Mouse (Mus musculus): ENCODE results near the gene Scn8a.

The Scn8a gene

DNA sequence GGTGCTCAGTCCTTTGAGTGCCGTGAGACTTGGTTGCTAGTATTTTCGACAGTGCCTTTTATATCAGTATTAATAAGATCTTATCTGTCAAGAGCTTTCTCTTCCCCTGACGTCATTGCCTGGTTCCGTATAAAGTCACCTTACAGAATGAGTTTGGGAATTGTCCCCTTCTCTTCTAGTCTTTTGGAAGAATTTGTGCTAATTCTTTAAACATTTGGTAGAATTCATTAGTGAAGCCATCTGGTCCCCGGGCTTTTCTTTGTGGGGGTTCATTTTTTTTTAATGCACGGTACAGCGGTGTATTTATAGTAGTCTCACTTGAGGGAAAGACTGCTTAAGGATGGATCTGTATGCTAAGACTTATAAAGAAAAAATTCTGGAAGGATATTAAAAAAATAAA lies 84.3 kb downstream of the Scn8a start:
- no peak for DNase-seq (ENCODE audit: low read depth, low spot score)

DNA sequence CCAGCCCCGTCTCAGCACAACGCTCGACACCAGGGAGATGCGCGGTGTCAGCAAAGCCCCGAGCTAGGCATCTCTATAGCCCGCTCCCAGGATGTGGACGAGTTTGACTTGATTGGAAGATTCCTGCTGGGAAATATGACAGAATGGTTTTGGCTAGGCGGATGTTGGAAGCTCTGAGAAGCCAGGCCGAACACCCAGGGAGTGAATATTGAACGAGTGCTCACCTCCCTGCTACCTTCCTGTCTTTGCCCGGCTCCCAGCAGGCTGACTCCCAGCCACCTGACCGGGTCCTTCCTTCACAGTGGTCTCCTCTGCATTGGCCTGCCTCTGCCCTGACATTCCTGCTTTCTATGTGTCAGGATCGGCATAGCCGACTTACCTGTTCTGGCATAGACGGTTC lies 85.1 kb downstream of the Scn8a start:
- DNase-seq (ENCODE audit: low read depth, low spot score) = no peak

DNA sequence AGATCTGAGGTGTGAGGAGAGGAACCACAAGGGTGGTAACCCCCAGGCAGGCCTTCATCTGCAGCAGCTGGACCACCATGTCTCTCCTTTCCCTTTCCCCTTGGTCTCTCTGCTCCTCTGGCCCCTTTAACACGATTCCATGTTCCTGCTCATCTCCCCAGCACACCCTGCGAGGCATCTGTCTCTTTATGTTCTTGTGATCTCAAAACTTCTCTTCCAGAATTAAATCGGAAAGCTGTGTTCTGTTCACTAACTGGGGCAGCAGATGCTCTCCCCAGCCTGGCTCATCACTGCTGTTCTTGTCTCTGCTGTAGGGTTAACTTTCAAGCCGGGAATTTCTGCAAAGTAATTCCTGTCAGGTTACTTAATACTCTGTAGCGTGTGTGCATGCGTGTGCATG lies 91.3 kb downstream of the Scn8a start:
- DNase-seq (ENCODE audit: low read depth, low spot score) = no peak

DNA sequence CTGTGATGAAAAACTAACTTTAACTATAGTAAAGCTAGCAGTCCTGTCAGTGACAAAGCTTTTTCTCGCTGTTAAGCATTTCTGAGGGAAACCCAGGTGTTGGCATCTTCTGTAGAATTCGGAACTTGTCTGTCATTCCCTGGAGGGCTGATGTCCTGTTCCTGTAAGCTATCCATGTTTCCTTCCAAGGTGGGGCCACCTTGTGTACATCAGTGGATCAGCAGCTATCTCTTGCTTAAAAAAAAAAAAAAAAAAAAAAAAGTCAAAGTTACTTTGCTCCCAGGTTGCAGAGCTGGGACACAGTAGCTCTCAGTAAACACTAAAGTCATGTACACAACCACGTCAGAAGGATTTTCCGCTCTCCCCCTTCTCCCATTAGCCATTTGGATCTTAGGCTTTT lies 91.9 kb downstream of the Scn8a start:
- peak; percentile 34 for DNase-seq (ENCODE audit: low read depth, low spot score)

DNA sequence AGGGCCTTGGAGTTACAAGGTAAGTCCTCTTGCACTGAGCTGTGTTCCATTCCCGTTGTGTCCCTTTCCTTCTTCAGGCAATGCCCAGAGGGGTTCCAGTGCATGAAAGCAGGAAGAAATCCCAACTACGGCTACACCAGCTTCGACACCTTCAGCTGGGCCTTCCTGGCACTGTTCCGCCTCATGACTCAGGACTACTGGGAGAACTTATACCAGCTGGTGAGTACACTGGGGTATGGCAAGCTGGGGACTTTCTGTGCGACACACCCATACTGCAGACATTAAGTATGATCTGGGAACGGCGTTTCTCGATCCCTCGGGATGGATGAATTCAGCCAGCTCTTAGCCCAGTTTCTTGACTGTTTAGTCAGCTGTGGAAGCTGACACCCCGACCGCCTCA lies 101.8 kb downstream of the Scn8a start:
- DNase-seq (ENCODE audit: low read depth, low spot score) = no peak

DNA sequence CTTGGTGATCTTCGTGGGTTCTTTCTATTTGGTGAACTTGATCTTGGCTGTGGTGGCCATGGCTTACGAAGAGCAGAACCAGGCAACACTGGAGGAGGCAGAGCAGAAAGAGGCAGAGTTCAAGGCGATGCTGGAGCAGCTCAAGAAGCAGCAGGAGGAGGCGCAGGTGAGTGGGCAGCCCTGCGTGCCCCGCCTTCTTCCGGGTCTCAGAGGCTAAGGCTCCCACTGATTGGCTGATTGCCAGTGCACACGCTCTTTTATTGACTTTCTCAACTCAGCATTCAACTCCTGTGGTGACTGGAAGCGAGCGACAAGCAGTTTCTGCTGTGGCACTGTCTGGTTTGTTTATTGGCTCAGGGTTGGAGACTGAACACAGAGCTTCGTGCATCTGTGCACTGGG lies 103.1 kb downstream of the Scn8a start:
- DNase-seq (ENCODE audit: low read depth, low spot score) = no peak

DNA sequence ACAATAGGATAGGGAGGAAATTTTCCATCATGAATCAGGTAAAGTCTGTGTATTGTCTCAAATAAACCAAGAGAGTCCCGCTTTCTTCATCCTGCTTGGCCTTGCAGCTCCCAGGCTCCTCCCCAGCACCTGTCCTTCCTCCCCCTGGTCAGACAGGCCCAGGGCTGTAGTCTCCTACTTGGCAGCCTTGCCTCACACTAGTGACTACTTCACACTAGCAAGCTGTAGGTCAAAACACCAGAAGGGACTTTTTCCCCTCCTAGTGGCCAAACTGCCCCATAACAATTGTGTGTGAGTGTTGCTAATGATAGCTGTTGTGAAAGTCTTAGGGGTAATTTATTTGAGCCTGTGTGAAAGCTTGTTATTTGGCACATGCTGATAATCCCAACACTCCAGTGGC lies 105.0 kb downstream of the Scn8a start:
- DNase-seq (ENCODE audit: low read depth, low spot score) = peak; percentile 53

DNA sequence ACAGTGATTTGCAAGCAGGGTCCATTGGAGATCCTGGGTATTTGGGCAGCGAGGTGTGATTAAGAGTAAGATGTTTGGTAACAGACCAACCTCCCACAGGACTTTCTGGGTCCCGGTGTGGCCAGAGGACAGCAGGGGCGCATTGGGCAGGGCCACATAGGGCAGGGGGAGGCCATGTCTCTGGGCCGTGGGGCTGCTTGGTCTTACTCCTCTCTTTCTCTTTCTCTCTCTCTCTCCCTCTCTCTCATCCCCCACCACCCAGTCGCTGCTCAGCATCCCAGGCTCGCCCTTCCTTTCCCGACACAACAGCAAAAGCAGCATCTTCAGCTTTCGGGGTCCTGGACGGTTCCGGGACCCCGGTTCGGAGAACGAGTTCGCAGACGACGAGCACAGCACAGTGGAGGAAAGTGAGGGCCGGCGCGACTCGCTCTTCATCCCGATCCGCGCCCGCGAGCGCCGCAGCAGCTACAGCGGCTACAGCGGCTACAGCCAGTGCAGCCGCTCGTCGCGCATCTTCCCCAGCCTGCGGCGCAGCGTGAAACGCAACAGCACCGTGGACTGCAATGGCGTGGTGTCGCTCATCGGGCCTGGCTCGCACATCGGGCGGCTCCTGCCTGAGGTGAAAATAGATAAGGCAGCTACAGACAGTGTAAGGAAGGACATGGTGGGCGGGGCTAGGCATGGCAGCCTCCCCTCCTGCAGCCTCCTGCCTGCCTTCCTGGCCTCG lies 113.9 kb downstream of the Scn8a start:
- no peak for DNase-seq (ENCODE audit: low read depth, low spot score)

DNA sequence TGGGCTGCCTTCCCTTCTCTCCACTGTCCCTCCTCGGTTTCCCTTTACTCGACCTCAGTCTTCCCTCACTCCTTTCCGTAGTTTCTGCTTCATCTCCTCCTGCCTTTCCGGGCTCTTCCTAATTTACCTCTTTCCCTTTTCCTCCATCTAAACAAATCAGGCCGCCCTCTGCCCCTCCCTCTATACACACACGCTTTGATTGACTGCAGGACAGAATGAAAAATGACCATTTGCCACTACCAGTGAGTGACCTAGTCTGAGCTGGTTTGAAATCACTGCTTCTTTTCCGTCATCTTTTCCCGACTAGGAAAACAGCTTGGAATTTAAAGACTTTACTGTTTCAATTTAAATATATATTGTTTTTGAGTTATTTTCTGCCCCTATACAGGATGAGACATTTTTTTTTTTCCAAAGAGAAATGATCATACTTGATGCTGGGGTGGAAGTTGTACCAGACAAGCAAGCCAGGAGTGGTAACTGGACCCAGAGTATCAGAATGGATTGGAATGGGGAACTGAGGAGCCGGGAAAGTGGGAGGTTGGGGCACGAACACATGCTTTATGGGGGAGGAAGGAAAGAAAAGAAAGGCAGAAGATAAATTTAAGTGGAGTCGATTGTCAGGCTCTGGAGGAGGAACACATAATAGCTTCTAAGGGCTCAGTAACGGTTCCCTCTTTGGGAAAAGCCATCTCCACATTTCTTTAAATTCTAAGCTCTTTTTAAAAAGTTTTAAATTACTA lies 114.7 kb downstream of the Scn8a start:
- DNase-seq (ENCODE audit: low read depth, low spot score) = no peak

DNA sequence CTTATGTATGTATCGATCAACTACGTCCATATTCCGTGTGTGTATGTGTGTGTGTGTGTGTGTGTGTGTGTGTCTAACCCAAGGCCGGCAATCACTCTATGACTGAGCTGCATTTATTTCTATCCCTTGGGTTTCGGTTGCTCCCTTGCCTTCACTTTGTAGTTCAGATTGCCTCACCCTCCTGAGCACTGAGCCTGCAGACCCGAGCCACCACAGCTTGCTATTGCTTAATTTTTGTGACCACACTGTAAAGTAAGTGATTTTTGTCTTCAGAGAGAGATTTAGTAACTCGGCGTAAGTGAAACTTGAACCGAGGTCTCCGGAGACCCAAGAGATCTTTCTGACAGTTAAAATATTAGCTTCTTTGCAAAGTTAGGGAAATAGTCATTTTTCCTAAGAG lies 116.8 kb downstream of the Scn8a start:
- DNase-seq (ENCODE audit: low read depth, low spot score) = no peak

DNA sequence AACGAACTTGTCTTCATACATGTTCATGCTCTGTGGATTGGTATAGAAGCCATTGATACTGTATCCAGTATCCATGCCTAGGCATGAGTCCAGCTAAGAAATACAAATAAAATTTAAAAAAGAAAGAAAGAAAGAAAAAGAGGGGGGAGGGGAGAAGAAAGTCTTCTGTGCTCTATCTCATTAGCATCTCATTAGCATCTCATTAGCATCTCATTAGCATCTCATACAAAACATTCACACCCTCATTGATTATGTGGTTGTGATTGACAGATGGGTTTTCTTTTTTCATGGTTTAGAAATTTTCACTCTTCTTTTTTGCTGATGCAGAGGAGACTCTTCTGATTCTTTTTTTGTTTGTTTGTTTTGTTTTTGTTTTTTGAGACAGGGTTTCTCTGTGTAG lies 117.4 kb downstream of the Scn8a start:
- DNase-seq (ENCODE audit: low read depth, low spot score) = no peak

DNA sequence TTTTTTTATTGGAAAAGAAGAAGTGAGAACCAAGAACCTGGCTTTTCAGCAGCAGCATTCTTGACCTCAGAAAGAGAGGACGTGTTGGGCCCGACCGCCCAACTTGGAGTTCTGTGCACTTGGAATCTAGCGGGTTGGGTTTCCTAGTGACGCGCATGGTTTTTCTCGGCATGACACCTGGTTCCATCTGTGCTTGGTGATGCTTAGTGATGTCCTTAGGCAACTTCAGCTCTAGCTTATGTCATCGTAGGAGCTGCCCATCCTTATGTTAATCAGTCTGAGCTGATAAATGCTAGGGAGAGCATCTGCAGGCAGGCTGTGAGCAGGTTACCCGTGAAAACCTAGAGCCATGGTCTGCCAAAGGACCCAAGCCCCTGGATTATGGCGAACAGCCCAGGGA lies 120.6 kb downstream of the Scn8a start:
- no peak for DNase-seq (ENCODE audit: low read depth, low spot score)

DNA sequence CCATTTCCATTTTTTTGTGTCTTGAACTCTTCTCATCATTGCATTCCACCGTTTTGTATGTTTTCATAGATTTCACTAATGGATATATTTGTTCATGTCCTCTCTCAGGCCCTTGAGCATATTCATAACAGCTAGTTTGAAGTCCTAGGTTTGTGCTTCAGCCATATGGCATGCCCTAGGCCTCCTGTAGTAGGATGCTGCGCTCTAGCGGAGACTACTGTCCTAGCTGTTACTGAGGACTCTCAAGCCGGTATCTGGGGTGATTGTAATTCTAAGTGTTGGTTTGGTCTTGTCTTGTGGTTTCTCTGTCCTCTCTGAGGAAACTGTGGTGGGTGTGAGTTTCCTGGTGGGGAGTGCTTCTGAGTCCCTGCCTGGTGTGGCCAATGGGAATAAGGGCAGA lies 127.4 kb downstream of the Scn8a start:
- peak; percentile 34 for DNase-seq (ENCODE audit: low read depth, low spot score)

DNA sequence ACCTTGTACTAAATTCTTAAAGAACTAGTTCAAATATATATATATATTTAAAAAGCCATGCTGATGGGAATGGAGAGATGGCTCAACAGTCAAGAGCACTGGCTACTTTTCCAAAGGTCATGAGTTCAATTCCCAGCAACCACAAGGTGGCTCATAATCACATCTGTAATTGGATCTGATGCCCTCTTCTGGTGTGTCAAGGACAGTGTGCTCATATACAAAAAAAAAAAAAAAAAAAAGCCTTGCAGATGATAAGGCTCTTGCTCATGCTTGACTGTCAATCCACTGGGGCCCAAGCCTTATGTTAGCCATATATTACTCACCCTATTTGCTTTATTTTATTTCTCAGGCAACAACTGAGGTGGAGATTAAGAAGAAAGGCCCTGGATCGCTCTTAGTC lies 132.0 kb downstream of the Scn8a start:
- peak; percentile 8 for DNase-seq (ENCODE audit: low read depth, low spot score)

DNA sequence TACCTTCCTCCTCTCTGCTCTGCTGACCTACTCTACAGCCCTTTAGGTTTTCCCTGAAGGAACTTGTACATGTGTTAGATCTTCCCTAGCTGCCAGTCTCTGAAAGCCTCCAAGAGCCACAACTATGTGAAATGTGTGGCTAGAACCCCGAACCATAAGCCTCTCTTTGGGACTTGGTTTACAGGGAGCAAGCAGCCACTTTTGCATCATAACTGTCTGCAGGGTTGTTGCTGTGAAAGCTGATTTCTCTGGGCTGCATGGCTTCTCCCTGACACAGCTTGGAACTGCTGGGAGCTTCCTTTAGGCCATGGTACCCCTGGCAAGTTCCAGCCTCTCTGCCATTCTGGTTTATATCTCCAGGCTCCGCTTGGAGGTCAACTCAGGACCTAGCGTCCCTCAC lies 132.8 kb downstream of the Scn8a start:
- no peak for DNase-seq (ENCODE audit: low read depth, low spot score)

DNA sequence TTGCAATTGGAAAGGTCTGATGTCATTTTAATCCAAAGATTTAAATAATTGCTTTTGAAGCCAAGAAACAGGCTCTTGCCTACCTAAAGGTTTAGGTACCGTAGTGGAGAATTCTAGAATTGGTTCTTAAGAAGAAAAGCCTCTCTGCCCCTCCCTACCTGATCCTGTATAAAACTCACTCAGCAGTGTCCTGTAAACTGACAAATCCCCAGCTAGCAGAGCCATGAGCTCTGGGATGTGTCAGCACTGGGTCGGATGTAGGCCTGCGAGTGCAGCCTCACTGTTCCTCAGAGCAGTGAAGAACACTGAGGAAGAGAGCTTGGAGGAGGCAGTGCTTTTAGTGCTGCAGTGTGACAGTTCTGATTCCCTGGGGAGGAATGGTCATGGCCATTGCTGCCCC lies 134.9 kb downstream of the Scn8a start:
- DNase-seq (ENCODE audit: low read depth, low spot score) = no peak

DNA sequence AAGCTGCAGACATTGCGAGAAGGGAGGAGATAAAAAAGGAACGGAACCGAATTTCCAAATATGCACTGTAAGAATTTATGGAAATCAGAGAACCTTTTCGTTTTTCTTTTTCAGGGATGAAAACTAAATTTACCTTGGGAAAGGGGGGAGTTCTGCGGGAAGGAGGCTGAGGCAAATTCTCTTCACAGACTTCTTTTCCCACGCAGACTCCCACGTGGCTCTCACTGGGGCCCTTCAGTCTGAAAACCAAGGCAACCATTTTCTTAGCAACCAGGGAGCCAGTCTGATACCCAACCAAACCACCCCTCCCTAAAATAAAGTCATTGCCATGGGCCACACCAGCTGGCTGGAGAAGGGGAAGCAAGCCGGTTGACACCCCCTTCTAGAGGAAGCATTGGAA lies 136.1 kb downstream of the Scn8a start:
- no peak for DNase-seq (ENCODE audit: low read depth, low spot score)

DNA sequence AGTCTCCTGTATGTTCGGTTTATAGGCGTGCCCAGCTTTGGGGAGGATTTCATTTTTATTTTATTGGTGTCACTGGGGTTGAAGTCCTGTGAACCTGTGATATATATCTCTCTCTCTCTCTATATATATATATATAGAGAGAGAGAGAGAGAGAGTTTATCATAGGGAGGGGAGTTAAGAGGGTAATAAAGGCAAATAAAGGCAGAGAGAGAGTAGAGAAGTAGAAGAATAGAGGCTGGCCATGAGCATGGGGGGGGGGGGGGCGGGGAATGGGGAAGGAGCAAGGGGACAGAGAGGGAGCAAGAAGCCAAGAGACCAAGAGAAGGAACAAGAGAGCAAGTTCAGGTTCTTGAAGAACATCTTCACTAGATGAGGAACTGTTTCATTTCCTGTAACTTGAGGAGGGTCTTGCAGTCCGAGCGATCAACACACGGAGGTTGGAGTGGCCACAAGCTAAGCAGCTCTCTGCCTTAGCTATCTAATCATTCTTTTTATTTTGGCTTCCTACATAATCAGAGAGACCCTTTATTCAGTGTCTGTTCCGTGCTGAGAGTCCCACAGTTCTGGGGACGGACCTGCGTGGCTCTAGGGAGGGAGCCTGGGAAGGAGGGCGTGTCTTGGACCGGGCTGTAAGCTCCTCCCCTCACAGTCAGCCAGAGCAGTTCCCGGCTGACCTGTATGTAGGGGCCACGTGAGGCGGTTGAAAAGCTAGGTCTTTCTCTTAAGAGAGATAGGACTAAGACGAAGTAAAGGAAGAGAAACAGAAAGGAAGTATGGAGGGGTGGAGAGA lies 136.8 kb downstream of the Scn8a start:
- DNase-seq (ENCODE audit: low read depth, low spot score) = no peak

DNA sequence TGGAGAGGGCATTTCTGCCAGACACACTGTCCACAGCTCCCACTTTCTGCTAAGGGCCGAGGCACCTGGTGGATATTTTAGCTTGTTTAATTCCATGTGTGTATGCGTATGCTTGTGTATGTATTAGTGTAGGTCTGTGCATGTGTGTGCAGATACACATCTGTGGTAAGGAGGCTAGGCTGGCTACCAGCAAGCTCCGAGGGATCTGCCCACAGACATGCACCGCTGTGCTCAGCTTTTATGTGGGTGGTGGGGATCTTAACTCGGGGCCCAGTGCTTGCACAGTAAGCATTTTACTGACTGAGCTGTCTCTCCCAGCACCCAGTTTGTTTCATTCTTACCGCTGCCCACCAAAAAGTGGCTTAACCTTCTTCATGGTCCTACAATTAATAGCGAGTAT lies 137.6 kb downstream of the Scn8a start:
- DNase-seq (ENCODE audit: low read depth, low spot score) = no peak

DNA sequence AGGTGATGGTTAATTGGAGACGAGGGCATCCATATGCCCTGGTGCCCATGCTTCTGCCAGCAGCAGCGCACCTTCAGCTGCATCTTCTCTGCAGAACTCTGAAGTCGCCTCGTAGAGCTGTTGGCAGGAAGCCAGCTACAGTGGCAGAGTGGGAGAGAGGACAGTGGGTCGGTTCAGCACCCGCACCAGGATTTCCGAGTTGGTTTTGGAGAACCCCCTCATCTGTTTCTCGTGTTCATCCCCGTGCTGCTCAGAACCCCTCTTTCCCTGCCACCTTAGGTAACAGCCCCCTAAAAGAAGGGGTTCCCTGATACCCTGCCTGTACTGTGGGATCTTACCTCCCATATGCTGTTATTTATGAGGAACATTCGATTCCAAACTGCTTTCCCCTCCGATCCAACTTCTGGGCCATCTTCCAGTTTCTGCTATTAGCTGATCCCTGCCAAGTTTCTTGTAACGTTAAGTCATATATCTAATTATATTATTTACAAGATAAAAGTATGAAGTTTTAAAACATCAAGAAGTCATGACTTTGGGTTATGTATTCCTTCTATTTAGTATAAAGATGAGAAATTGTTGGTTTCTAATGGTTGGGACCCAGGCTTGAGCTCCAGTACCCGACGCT lies 138.8 kb downstream of the Scn8a start:
- no peak for DNase-seq (ENCODE audit: low read depth, low spot score)

DNA sequence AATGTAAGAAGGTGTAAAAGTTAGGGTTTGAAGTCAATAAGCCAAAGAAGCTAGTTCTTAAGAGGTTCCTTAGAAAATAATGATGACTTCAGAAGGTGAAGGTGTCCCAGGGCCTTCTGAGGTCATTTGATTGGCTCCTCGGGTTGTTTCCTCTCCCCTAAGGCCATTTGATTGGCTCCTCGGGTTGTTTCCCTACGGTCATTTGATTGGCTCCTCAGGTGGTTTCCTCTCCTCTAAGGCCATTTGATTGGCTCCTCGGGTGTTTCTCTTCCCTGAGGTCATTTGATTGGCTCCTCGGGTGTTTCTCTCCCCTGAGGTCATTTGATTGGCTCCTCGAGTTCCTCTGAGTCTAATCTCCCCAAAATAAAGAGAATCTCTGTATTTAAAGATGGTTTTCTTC lies 141.7 kb downstream of the Scn8a start:
- DNase-seq (ENCODE audit: low read depth, low spot score) = peak; percentile 3

DNA sequence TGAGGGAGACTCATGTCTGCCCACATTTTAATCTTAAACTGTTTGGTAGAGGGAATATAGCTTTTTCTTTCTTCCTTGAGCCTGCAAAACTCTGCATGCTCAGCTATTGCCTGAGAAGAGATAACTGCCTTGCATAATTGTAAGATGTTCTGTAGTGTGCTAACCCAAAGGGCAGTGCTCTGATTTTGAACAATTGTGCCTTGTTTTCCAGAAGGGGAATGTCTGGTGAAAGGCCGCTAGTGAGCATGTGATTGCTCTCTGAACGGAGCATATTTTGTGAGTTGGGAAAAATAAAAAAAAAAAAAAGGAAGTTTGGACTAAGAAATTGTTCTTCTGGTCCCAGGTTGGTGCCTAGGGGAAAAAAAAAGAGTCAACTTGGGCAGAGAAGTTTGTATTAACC lies 159.3 kb downstream of the Scn8a start:
- DNase-seq (ENCODE audit: low read depth, low spot score) = no peak

Measured in 3T3-L1 (cell line).